Mouse (Mus musculus): ENCODE measurements around the gene Slc35e3. TPM values are rescaled to one million over a fixed set of nuclear protein-coding genes. Genes with fewer than 3 reads are reported as not detected.

Gene Slc35e3
- 37.3 and 41.4 TPM in 2 replicates for polyA plus RNA-seq (2016; fragmentation: Nextera tagmentation; extraction: Ambion mirVana)

- H3K9ac ChIP-seq (replicated peaks): peak within 1 kb of the TSS; percentile 71
- ATAC-seq (ENCODE audit: low FRiP score, low read depth): peak; percentile 99
- H3K27ac ChIP-seq (replicated peaks): peak within 1 kb of the TSS; percentile 60
- H3K27me3 ChIP-seq: no peaks in the 10 kb centered on the region
- H3K4me1 ChIP-seq: peaks cover 23% of the 10 kb centered on the region
- H3K36me3 ChIP-seq: peaks cover 28% of the 10 kb centered on the region
- H3K4me2 ChIP-seq (replicated peaks): peak within 1 kb of the TSS; percentile 77
- no peaks in the 10 kb centered on the region for H3K9me3 ChIP-seq
- H3K4me3 ChIP-seq: peak within 1 kb of the TSS; percentile 63
- 15% methylated on average over 43 of the region's 46 CpGs for WGBS
These were observed at the start of gene Slc35e3 for GRCm38 (mm10) chr10:117746297-117746883. Gene Slc35e3, minus strand, starts transcription at chr10:117746365.

- H3K9ac ChIP-seq (replicated peaks): no peak overlapping the region
- H3K4me2 ChIP-seq (replicated peaks): no peak overlapping the region
- ATAC-seq (ENCODE audit: low FRiP score, low read depth): no peak
- H3K36me3 ChIP-seq: no peaks in the 10 kb centered on the region
- 0 out of 2 replicates have a peak, but pooled peaks cover 4% of the 10 kb centered on the region for H3K9me3 ChIP-seq
- no peak overlapping the region for H3K27ac ChIP-seq (replicated peaks)
- H3K27me3 ChIP-seq: no peaks in the 10 kb centered on the region
- WGBS: 76% methylated on average over 4 of the region's 4 CpGs
- peaks cover 20% of the 10 kb centered on the region for H3K4me1 ChIP-seq
- no peak overlapping the region for H3K4me3 ChIP-seq
These were observed 49.0 kb upstream of the Slc35e3 start for GRCm38 (mm10) chr10:117795206-117795605.

GRCm38 (mm10) chr10:117793436-117794030 is 47.4 kb upstream of the Slc35e3 start:
- 0 out of 2 replicates have a peak overlapping the region, but pooled peaks have one; percentile 56 for H3K27ac ChIP-seq (replicated peaks)
- 0 out of 2 replicates have a peak, but pooled peaks cover 4% of the 10 kb centered on the region for H3K9me3 ChIP-seq
- WGBS: 78% methylated on average over 11 of the region's 11 CpGs
- H3K4me2 ChIP-seq (replicated peaks): peak overlapping the region; percentile 88
- peaks cover 20% of the 10 kb centered on the region for H3K4me1 ChIP-seq
- no peaks in the 10 kb centered on the region for H3K27me3 ChIP-seq
- peak overlapping the region; percentile 87; the same call in 1 of the 2 replicates for H3K4me3 ChIP-seq
- H3K9ac ChIP-seq (replicated peaks): no peak overlapping the region
- ATAC-seq (ENCODE audit: low FRiP score, low read depth): no peak
- no peaks in the 10 kb centered on the region for H3K36me3 ChIP-seq

- H3K4me1 ChIP-seq: peaks cover 20% of the 10 kb centered on the region
- no peaks in the 10 kb centered on the region for H3K27me3 ChIP-seq
- H3K9me3 ChIP-seq: 0 out of 2 replicates have a peak, but pooled peaks cover 4% of the 10 kb centered on the region
- H3K9ac ChIP-seq (replicated peaks): peak within 1 kb of the TSS; percentile 68
- WGBS: under 1% methylated on average over 75 of the region's 75 CpGs
- H3K36me3 ChIP-seq: peaks cover 7% of the 10 kb centered on the region
- peak; percentile 99 for ATAC-seq (ENCODE audit: low FRiP score, low read depth)
- peak within 1 kb of the TSS; percentile 56; the same call in 1 of the 2 replicates for H3K27ac ChIP-seq (replicated peaks)
- H3K4me3 ChIP-seq: peak within 1 kb of the TSS; percentile 87
- peak within 1 kb of the TSS; percentile 88 for H3K4me2 ChIP-seq (replicated peaks)
These were observed 46.3 kb upstream of the Slc35e3 start, which contains the start of gene Nup107 for GRCm38 (mm10) chr10:117792141-117793091. Gene Nup107, minus strand, starts transcription at chr10:117792705.

- Histone ChIP-seq H3K27me3 (no peaks in the 10 kb centered on the region), H3K4me2 (replicated peaks) (peak overlapping the region; percentile 88), H3K9ac (replicated peaks) (no peak overlapping the region), H3K27ac (replicated peaks) (no peak overlapping the region), H3K4me1 (peaks cover 20% of the 10 kb centered on the region), H3K36me3 (peaks cover 20% of the 10 kb centered on the region), H3K4me3 (no peak overlapping the region), H3K9me3 (0 out of 2 replicates have a peak, but pooled peaks cover under 1% of the 10 kb centered on the region)
- no peak for ATAC-seq (ENCODE audit: low FRiP score, low read depth)
- 92% methylated on average over 2 of the region's 2 CpGs for WGBS
These were observed 45.0 kb upstream of the Slc35e3 start for GRCm38 (mm10) chr10:117791171-117791470.

- Histone ChIP-seq H3K4me3 (no peak overlapping the region), H3K4me1 (peaks cover 20% of the 10 kb centered on the region), H3K27ac (replicated peaks) (no peak overlapping the region), H3K4me2 (replicated peaks) (no peak overlapping the region), H3K9me3 (no peaks in the 10 kb centered on the region), H3K9ac (replicated peaks) (no peak overlapping the region), H3K36me3 (peaks cover 25% of the 10 kb centered on the region), H3K27me3 (no peaks in the 10 kb centered on the region)
- 94% methylated on average over 17 of the region's 17 CpGs for WGBS
- no peak for ATAC-seq (ENCODE audit: low FRiP score, low read depth)
These were observed 44.4 kb upstream of the Slc35e3 start for GRCm38 (mm10) chr10:117790421-117791170.

GRCm38 (mm10) chr10:117790011-117790410 is 43.8 kb upstream of the Slc35e3 start:
- no peak overlapping the region for H3K4me3 ChIP-seq
- no peaks in the 10 kb centered on the region for H3K9me3 ChIP-seq
- H3K36me3 ChIP-seq: peaks cover 30% of the 10 kb centered on the region
- H3K4me2 ChIP-seq (replicated peaks): no peak overlapping the region
- WGBS: 96% methylated on average over 1 of the region's 1 CpGs
- peaks cover 20% of the 10 kb centered on the region for H3K4me1 ChIP-seq
- ATAC-seq (ENCODE audit: low FRiP score, low read depth): no peak
- no peaks in the 10 kb centered on the region for H3K27me3 ChIP-seq
- no peak overlapping the region for H3K9ac ChIP-seq (replicated peaks)
- no peak overlapping the region for H3K27ac ChIP-seq (replicated peaks)

GRCm38 (mm10) chr10:117784646-117785045 is 38.5 kb upstream of the Slc35e3 start:
- Histone ChIP-seq H3K9me3 (no peaks in the 10 kb centered on the region), H3K4me2 (replicated peaks) (no peak overlapping the region), H3K27me3 (no peaks in the 10 kb centered on the region), H3K9ac (replicated peaks) (no peak overlapping the region), H3K27ac (replicated peaks) (no peak overlapping the region), H3K4me3 (no peak overlapping the region), H3K36me3 (peaks cover 76% of the 10 kb centered on the region), H3K4me1 (no peaks in the 10 kb centered on the region)
- ATAC-seq (ENCODE audit: low FRiP score, low read depth): no peak
- 97% methylated on average over 7 of the region's 7 CpGs for WGBS

GRCm38 (mm10) chr10:117783786-117784420 is 37.7 kb upstream of the Slc35e3 start:
- Histone ChIP-seq H3K27ac (replicated peaks) (no peak overlapping the region), H3K9me3 (no peaks in the 10 kb centered on the region), H3K4me2 (replicated peaks) (no peak overlapping the region), H3K4me1 (no peaks in the 10 kb centered on the region), H3K27me3 (no peaks in the 10 kb centered on the region), H3K36me3 (peaks cover 82% of the 10 kb centered on the region), H3K4me3 (no peak overlapping the region), H3K9ac (replicated peaks) (no peak overlapping the region)
- no peak for ATAC-seq (ENCODE audit: low FRiP score, low read depth)
- WGBS: 95% methylated on average over 13 of the region's 13 CpGs

- H3K4me3 ChIP-seq: no peak overlapping the region
- H3K9me3 ChIP-seq: no peaks in the 10 kb centered on the region
- no peaks in the 10 kb centered on the region for H3K27me3 ChIP-seq
- H3K9ac ChIP-seq (replicated peaks): 0 out of 2 replicates have a peak overlapping the region, but pooled peaks have one; percentile 24
- peaks cover 89% of the 10 kb centered on the region for H3K36me3 ChIP-seq
- ATAC-seq (ENCODE audit: low FRiP score, low read depth): no peak
- H3K4me2 ChIP-seq (replicated peaks): no peak overlapping the region
- no peak overlapping the region for H3K27ac ChIP-seq (replicated peaks)
- WGBS: 94% methylated on average over 14 of the region's 14 CpGs
- H3K4me1 ChIP-seq: no peaks in the 10 kb centered on the region
These were observed 36.5 kb upstream of the Slc35e3 start for GRCm38 (mm10) chr10:117782491-117783260.
